Mouse (Mus musculus) kidney, adult 2 months (tissue): ENCODE measurements around the gene Myoz1.

ENCODE experiments used
- CTCF ChIP-seq: fragments of 200-500 bp; conservative IDR thresholded peaks from 2 replicates; pipeline ENCODE4 v1.5.1; 2011; ENCODE audit warnings: low read depth, mild to moderate bottlenecking, control low read depth, low read length, moderate library complexity, mixed read lengths; ENCODE audit not compliant: insufficient read depth, insufficient read length
- POLR2A ChIP-seq: fragments of 200-500 bp; IDR thresholded peaks from one replicate; pipeline ENCODE4 v1.6.1; 2011; ENCODE audit warnings: low read depth, low read length, control low read depth

DNA sequence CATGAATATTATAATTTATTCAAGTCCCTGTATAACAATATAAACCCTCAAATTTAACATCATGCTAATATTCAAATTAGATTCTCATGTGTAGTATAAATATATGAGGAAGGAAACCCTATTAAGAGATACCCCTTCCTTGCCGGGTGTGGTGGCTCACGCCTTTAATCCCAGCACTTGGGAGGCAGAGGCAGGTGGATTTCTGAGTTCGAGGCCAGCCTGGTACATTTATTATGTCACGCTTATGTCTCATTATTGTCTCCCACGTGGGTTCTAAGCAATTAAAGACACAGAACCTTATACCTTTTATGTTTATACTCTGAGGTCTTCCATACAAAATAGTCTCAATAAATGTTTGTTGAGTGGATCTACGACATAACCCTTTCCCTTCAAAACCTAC, 17.6 kb downstream of the Myoz1 start:
- TF ChIP-seq POLR2A (no peak), CTCF (no peak)
